Mouse (Mus musculus): ENCODE measurements at regions not wholly inside any gene's neighbourhood (a gene's known extent, or its start where the extent isn't known, plus 50 kb on each side); places are given as distances from the start of the nearest gene placed in this dataset.

- DNase-seq (ENCODE audit: low read depth, low spot score) = peak; percentile 4
Observed at GRCm38 (mm10) chr3:135971611-135972010, 146.5 kb downstream of the Slc39a8 start.

DNA sequence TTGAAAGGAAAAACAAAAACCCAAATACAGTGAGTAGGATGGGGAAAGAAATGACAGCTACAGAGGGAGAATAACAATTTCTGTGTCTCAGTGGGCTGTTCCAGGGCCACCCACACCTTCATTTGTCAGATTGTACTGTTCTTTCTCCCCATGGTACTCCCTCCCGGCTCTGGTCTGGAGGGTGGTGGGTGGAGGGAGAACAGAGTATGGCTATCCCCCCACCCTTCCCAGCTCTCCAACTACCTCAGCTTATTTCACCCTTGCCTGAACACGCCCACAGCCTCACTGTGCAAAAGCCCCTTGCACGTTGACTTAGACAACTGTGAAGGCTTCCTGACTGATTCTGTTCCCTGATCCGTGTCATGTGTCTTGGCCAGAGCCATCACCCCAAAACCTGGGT, 147.3 kb downstream of the Slc39a8 start:
- DNase-seq (ENCODE audit: low read depth, low spot score) = no peak

- no peak for DNase-seq (ENCODE audit: low read depth, low spot score)
Observed at GRCm38 (mm10) chr3:135973243-135973642, 148.2 kb downstream of the Slc39a8 start.

DNA sequence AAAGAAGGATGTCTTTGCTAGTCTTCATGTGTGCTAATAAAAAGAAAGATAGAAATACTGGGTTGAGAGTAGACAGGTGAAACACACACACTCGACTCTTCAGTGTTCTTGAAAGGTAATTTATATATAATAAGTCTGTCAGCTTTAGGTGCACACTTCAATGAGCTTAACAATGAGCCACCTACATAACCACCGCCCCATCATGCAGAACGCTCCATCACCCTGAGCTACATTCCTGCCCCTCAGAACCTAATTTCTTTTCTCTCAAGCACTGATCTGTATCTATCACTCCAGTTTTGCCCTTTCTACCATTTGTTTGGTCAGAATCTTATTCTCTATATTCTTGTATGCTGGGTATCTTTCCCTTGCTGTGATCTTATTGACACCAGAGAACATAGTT, 148.8 kb downstream of the Slc39a8 start:
- no peak for DNase-seq (ENCODE audit: low read depth, low spot score)

- DNase-seq (ENCODE audit: low read depth, low spot score) = no peak
Observed at GRCm38 (mm10) chr3:135974769-135975168, 149.7 kb downstream of the Slc39a8 start.

- no peak for DNase-seq (ENCODE audit: low read depth, low spot score)
Observed at GRCm38 (mm10) chr3:135987171-135987570, 162.1 kb downstream of the Slc39a8 start.

DNA sequence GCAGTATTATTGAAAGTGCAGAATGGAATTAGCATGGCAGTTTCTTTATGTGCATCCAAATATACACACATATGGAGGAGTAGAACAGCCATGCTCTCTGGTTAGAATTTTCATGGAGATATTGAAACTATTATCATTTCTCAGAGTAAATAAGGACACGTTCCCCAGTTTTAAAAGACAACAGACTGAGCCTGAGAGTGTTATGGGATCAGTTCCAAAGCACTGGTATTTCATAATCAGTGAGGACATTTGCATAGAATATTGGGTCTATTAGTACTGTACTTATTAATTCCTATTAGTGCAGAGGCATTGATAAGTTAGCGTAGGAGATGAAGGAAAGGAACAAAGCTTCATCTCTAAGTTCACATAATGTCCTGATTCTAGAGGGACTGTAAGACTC, 164.2 kb downstream of the Slc39a8 start:
- DNase-seq (ENCODE audit: low read depth, low spot score) = no peak

GRCm38 (mm10) chr3:135990338-135990737, 165.3 kb downstream of the Slc39a8 start:
- no peak for DNase-seq (ENCODE audit: low read depth, low spot score)

DNA sequence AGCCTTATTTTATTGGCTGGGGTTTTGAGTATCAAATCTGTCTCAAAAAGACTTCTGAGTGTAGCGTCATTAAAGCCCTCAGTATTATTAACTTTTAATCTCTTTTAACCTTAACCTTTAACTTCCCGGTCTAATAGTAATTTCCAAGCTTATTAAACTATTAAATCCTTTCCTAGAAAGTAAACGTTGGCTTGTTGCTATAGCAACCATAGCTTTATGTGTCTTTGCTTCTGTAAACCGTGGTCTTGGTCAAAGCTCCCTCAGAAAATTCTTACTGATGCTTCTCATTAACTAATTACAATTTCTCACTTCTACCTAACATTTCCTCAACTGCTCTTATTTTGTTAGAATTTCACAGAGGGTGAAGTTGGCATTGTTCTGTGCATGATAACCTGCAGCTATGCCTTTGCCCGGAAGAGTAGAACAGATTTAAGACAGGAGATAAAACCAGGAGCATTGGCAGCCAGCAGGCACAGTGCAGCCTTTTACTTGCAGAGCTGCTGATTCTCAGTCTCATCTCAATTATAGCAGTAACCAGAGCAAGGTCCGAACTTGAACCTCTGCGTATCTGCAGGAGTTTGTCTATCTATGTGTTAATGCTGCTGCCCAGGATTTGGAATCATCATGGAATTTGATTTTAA, 165.9 kb downstream of the Slc39a8 start:
- no peak for DNase-seq (ENCODE audit: low read depth, low spot score)

DNA sequence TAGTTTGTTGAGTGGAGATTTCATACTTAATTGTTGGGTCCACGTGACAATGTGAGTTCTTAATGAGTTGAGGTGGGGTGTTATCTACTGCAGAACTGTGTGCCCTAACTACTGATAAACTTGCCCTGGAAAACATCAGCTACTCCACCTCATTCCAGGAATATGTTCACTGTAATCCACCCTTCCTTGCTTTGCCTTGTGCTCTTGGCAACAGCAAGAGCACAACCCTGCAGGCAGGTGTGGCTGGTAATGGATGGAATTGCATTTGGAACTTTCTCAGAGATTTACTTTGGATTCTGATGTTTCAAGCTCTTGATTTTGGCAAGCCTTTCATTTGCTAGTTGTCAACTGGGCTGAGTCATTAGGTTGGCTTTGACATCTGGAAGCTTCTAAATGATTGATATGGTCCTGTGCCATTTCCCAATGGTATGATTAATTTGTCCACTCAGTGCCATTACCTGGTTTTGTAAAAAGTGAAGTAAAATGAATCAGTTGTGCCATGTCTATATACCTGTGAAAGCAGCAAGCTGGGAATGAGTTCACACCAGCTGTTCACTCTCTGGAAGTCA, 175.6 kb downstream of the Slc39a8 start:
- no peak for DNase-seq (ENCODE audit: low read depth, low spot score)

Measured in ZHBTc4 (cell line).